Mouse (Mus musculus): ENCODE results near the gene Micu2.

The Micu2 gene

DNA sequence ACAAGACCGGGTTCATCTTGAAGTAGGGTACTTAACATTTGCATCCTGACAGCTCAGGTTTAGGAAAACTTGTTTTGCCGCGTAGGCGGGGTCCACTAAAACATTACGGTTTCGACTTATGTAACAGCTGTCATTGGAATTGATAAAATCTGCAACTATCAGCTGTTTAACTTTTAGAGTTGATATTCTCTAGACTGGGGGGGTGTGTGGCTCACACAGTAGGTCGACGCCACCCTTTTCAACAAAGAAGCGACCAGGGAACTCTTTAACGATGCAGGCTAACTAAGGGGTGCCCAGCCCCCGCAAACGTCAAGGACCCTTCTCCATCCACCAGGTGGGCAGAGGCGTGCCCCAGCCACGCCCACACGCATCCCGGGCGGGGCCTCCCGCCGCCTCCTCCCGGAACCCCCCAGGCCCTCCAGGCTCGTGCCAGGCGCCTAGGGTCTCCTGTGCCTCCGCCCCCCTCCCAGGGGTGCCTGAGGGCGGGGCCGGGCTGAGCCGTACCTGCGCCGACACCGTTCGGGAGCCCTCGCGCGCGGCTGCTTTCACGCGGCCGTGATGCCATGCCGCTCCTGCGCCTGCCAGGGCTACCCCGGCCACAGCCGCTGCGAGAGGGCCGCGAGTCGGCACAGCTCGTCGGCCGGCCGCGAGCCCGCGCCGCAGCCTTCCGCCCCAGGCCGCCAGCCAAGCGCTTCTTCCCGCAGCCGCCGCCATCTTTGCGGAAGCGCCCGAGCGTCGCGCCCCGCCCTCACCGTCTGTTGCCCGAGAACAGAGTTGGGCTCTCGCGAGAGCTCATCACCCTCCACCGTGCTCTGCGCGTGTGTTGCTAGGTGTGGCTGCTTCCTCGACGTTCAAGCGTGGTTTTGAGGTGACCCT, at the start of gene Micu2:
Gene Micu2, minus strand, starts transcription at position 737 of the 876 bp plus-strand sequence.
- DNase-seq (ENCODE audit: low read depth, low spot score): peak; percentile 95
- Histone ChIP-seq H3K27me3 (ENCODE audit: control insufficient read depth, insufficient read depth, low read length, poor library complexity, severe bottlenecking) (no peaks in the 10 kb centered on the region), H3K36me3 (ENCODE audit: control insufficient read depth, insufficient read depth, low read length, poor library complexity, severe bottlenecking) (0 out of 2 replicates have a peak, but pooled peaks cover 2% of the 10 kb centered on the region)

DNA sequence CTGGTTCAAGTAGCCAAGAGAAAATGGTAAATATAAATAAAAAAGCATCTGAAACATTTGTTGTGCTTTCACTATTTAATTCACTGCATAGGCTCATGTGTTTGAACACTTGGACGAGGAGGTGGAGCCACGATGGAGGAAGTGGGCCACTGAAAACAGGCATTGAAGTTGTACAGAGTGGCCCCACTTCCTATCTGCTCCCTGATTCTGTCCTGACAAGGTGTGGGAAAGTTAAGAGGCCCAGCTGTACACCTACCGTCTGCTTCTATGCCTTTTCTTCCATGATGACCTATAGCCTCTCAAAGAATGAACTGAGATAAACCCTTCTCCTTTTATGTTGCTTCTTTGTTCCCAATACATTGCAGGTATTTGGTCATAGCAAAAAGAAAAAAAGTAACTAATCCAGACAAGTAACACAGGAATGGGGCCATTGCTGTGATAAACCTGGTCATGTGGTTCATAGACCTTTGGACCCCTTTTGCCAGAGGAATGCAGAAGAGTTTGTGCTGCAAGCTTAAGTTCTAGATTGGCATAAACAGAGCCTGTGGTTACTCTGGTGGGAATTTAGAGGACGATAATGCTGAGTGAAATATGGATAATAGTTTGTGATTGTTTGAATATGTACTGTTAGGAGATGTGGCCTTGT, 47.7 kb upstream of the Micu2 start:
- no peak for DNase-seq (ENCODE audit: low read depth, low spot score)

DNA sequence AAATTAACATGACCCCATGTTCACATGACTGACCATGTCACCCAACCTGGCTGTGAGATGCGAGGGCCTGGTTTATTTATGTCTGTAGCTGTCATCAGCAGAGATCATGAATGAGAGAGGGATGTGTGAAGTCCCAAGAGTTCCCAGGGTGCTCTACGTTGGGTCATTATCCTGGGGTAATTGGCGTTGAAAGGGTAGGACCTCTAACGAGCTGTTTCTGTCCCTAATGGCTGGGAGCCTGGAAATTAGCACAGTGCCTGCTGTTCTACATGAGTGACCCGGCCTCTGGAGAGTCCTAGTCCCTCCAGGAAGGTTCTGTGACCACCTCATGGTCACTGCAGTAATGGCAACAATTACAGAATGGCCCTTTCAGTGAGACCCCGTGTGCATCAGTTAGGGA, 37.1 kb upstream of the Micu2 start:
- H3K27me3 ChIP-seq (ENCODE audit: control insufficient read depth, insufficient read depth, low read length, poor library complexity, severe bottlenecking): no peaks in the 10 kb centered on the region
- no peak for DNase-seq (ENCODE audit: low read depth, low spot score)
- H3K36me3 ChIP-seq (ENCODE audit: control insufficient read depth, insufficient read depth, low read length, poor library complexity, severe bottlenecking): no peaks in the 10 kb centered on the region

More for the DNA sequence above, 47.7 kb upstream of the Micu2 start:
- no peaks in the 10 kb centered on the region for H3K36me3 ChIP-seq (ENCODE audit: control insufficient read depth, insufficient read depth, low read length, poor library complexity, severe bottlenecking)
- no peaks in the 10 kb centered on the region for H3K27me3 ChIP-seq (ENCODE audit: control insufficient read depth, insufficient read depth, low read length, poor library complexity, severe bottlenecking)

DNA sequence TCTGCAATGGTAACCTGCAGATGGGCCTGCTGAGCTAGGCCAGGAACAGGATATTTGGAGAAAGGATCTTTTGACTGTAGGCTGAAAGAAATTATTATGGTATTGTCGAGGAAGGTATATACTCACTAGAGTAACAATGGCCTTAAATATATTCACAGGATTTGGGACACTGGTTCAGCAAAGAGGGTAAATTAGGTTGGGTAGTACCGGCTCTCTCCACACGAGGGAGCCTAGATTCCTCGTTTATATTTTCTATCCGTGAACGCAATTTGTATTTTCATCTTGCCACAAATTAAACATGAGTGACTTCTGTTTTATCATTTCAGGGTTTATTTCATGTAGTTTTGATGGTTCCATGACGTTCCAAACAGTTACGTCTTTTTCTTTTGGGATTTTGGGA, 35.5 kb upstream of the Micu2 start:
- DNase-seq (ENCODE audit: low read depth, low spot score): peak; percentile 42
- H3K36me3 ChIP-seq (ENCODE audit: control insufficient read depth, insufficient read depth, low read length, poor library complexity, severe bottlenecking): no peaks in the 10 kb centered on the region
- H3K27me3 ChIP-seq (ENCODE audit: control insufficient read depth, insufficient read depth, low read length, poor library complexity, severe bottlenecking): no peaks in the 10 kb centered on the region

DNA sequence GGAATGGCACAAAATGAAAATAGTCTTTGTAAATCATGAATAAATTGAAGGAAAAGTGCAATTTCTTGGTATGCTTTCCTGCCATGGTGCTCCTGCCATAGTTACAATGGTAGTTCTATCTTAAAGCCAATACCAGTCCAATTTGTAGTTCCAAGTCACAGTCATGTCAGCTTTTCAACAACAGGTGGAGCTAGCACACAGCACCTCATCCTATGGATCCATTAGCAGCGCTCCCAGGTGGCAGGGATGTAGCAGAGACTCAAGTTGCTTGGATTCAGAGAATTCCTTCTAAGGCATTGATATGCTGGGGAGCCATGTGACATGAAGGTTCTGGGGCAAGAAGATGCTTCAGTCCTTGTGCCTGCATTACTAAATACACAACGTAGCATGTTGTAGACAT, 19.8 kb upstream of the Micu2 start:
- no peak for DNase-seq (ENCODE audit: low read depth, low spot score)
- no peaks in the 10 kb centered on the region for H3K36me3 ChIP-seq (ENCODE audit: control insufficient read depth, insufficient read depth, low read length, poor library complexity, severe bottlenecking)
- no peaks in the 10 kb centered on the region for H3K27me3 ChIP-seq (ENCODE audit: control insufficient read depth, insufficient read depth, low read length, poor library complexity, severe bottlenecking)

DNA sequence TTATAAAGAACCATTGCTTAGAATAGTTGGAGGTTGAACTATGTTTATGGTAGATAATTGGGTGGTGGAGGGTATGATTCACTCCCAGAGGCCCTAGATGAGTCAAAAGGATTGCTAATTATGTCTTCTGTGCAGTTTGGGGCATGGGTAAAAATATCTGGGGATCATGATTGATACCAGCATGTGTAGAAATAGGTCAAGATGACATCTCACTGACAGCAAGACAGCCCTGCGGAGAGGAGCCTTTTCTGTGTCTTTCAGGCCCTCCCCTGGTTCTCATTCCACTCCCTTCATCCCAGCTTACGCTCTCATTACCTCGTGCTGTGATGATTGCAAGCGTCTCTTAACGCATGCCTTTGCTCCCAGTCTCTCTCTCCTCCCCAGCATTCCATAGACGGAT, 4.8 kb upstream of the Micu2 start:
- Histone ChIP-seq H3K36me3 (ENCODE audit: control insufficient read depth, insufficient read depth, low read length, poor library complexity, severe bottlenecking) (0 out of 2 replicates have a peak, but pooled peaks cover 2% of the 10 kb centered on the region), H3K27me3 (ENCODE audit: control insufficient read depth, insufficient read depth, low read length, poor library complexity, severe bottlenecking) (no peaks in the 10 kb centered on the region)
- DNase-seq (ENCODE audit: low read depth, low spot score): no peak

DNA sequence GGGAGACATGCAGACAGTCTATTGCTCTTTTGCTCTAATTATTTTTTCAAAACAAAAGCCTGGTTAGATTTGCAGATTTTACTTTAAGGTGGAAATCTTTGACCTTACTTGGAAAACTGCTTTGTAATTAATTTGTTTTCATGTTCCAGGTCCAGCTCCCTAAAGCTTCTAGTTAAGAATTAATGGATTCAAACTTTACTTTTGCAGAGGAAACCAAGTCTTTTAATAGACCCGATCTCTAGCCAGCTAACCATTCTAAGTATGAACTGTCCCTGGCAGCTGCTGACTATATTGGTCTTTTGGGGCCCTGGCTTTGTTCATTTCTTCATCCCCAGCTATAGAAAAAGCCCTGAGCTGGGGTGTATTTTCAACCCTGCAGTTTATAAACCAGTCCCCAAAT, 3.1 kb upstream of the Micu2 start:
- no peak for DNase-seq (ENCODE audit: low read depth, low spot score)

DNA sequence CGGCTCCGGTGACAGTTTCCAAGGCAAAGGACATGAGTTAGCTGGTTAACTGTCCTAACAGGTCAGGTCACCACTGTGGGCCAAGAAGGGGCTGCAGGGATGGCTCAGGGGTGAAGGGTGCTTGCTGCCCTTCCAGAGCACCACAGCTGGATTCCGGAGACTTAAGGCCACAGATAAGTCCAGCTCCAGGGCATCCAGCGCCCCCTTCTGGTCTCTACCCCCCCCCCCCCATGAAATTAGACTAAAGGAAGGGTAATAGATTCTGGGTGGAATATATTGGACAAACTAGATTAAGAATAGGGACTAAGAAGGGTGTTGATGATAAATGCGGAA, 306 bp upstream of the Micu2 start:
- Histone ChIP-seq H3K36me3 (ENCODE audit: control insufficient read depth, insufficient read depth, low read length, poor library complexity, severe bottlenecking) (0 out of 2 replicates have a peak, but pooled peaks cover 2% of the 10 kb centered on the region), H3K27me3 (ENCODE audit: control insufficient read depth, insufficient read depth, low read length, poor library complexity, severe bottlenecking) (no peaks in the 10 kb centered on the region)
- no peak for DNase-seq (ENCODE audit: low read depth, low spot score)

More for the DNA sequence above, 3.1 kb upstream of the Micu2 start:
- 0 out of 2 replicates have a peak, but pooled peaks cover 2% of the 10 kb centered on the region for H3K36me3 ChIP-seq (ENCODE audit: control insufficient read depth, insufficient read depth, low read length, poor library complexity, severe bottlenecking)
- no peaks in the 10 kb centered on the region for H3K27me3 ChIP-seq (ENCODE audit: control insufficient read depth, insufficient read depth, low read length, poor library complexity, severe bottlenecking)

DNA sequence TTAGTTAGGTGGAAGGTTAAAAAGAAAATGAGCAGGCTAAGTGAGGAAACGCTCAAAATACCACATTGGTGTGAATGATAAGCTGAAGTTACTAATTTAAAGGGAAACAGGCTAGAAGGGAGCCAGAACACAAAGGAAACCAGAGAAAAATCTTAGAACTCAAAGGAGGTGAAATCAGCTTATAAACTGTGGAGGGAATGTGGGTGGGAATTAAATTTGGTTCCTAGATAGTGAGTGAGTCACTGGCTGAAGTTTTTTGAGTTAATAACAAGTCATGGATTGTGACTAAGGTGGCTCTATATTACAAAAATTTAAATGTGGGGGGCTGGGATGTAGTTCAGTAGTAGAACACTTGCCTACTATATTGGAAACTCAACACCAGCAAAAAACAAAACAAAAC, 1.6 kb downstream of the Micu2 start:
- no peaks in the 10 kb centered on the region for H3K27me3 ChIP-seq (ENCODE audit: control insufficient read depth, insufficient read depth, low read length, poor library complexity, severe bottlenecking)
- no peak for DNase-seq (ENCODE audit: low read depth, low spot score)
- 0 out of 2 replicates have a peak, but pooled peaks cover 1% of the 10 kb centered on the region for H3K36me3 ChIP-seq (ENCODE audit: control insufficient read depth, insufficient read depth, low read length, poor library complexity, severe bottlenecking)

DNA sequence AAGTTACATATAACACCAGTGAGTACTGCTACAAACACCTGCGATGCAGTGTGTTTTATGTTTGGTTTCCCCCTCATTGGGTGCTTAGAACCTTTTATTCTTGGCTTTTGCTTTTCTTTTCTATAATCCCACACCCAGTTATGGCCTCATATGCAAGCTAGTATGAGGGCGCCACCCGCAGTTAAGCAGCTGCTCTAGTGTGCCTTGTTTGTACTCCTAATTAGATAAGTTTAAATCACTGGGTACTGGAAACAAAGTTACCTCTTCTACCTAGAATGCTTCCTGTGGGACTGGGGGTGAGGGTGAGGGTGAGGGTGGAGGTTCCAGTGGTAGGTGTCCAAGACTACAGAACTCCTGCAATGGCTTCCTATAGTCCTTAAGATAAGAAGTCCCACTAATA, 2.9 kb downstream of the Micu2 start:
- H3K27me3 ChIP-seq (ENCODE audit: control insufficient read depth, insufficient read depth, low read length, poor library complexity, severe bottlenecking): no peaks in the 10 kb centered on the region
- DNase-seq (ENCODE audit: low read depth, low spot score): peak; percentile 11
- 0 out of 2 replicates have a peak, but pooled peaks cover 1% of the 10 kb centered on the region for H3K36me3 ChIP-seq (ENCODE audit: control insufficient read depth, insufficient read depth, low read length, poor library complexity, severe bottlenecking)

DNA sequence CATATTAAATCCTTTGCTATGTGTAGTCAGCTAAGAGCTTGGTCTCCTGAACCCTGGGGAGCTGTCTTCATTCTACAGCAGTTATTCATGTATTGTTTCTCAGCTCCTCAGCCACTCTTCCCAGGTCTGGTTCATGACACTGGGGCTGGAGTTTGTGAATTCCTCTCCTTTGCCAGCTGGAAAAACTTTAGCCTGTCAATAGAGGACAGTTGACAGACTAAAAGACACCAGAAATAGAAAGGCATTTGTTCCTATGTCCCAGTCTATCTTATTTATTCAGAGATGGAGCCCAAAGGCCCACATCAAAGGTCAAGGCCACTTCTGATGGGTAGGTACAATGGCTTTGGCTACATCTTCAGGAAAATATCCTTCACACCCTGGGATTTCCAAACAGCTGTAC, 7.3 kb downstream of the Micu2 start:
- Histone ChIP-seq H3K27me3 (ENCODE audit: control insufficient read depth, insufficient read depth, low read length, poor library complexity, severe bottlenecking) (no peaks in the 10 kb centered on the region), H3K36me3 (ENCODE audit: control insufficient read depth, insufficient read depth, low read length, poor library complexity, severe bottlenecking) (0 out of 2 replicates have a peak, but pooled peaks cover 1% of the 10 kb centered on the region)
- DNase-seq (ENCODE audit: low read depth, low spot score): no peak

DNA sequence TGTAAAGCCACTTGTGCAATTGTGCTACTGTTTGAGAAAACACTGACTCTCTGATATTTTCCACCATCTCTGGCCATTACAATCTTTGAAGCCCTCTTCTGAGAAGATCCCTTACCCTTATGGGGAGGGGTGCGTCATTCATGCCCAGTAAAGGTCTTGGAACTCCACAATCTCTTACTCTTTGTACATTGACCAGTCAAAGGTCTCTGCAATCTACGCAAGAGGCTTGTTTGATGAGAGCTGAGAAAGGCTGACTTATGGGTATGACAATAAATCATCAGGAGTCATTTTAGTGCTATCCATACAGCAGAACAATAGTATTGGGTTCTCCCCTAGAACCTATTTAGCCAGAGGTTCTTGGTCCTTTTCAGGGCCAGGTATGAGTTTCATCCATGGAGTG, 9.9 kb downstream of the Micu2 start:
- no peak for DNase-seq (ENCODE audit: low read depth, low spot score)
- no peaks in the 10 kb centered on the region for H3K27me3 ChIP-seq (ENCODE audit: control insufficient read depth, insufficient read depth, low read length, poor library complexity, severe bottlenecking)
- 0 out of 2 replicates have a peak, but pooled peaks cover 1% of the 10 kb centered on the region for H3K36me3 ChIP-seq (ENCODE audit: control insufficient read depth, insufficient read depth, low read length, poor library complexity, severe bottlenecking)

DNA sequence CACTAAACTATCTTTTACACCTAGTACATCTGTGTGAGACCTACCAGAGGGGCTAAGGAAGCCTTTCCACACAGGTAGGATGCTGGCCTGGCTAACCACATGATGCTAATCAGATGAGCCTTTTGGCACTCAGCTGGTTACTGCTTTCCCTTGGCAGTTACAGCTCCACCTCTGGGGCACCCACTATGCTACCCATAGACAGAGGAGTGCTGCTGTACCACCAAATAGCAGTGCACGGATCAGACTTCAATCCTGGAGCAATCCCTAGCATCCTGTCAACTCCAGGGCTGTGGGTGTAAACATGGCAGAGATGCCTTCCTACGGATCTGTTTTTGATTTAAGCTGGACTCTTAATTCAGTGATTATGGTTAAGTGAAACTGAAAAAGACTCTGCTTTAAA, 13.3 kb downstream of the Micu2 start:
- no peak for DNase-seq (ENCODE audit: low read depth, low spot score)
- H3K36me3 ChIP-seq (ENCODE audit: control insufficient read depth, insufficient read depth, low read length, poor library complexity, severe bottlenecking): no peaks in the 10 kb centered on the region
- no peaks in the 10 kb centered on the region for H3K27me3 ChIP-seq (ENCODE audit: control insufficient read depth, insufficient read depth, low read length, poor library complexity, severe bottlenecking)

DNA sequence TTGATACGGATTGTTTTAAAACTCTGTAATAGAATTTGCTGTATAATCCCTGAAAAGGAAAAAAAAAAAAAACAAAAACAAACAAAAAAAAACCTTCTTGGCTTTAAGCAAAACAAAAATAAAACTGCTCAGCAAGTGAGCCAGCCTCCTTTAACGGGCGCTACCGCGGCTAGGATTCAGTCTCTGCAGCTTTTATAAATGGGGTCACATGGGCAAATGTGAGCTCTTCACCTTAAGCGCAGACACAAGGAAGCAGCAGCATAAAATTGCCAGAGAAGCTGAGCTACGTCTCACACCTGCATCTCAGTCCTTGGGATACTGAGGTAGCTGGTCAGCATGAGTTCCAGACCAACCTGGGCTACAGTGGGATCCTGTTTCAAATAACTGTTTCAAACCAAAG, 16.6 kb downstream of the Micu2 start:
- Histone ChIP-seq H3K36me3 (ENCODE audit: control insufficient read depth, insufficient read depth, low read length, poor library complexity, severe bottlenecking) (no peaks in the 10 kb centered on the region), H3K27me3 (ENCODE audit: control insufficient read depth, insufficient read depth, low read length, poor library complexity, severe bottlenecking) (no peaks in the 10 kb centered on the region)
- no peak for DNase-seq (ENCODE audit: low read depth, low spot score)

DNA sequence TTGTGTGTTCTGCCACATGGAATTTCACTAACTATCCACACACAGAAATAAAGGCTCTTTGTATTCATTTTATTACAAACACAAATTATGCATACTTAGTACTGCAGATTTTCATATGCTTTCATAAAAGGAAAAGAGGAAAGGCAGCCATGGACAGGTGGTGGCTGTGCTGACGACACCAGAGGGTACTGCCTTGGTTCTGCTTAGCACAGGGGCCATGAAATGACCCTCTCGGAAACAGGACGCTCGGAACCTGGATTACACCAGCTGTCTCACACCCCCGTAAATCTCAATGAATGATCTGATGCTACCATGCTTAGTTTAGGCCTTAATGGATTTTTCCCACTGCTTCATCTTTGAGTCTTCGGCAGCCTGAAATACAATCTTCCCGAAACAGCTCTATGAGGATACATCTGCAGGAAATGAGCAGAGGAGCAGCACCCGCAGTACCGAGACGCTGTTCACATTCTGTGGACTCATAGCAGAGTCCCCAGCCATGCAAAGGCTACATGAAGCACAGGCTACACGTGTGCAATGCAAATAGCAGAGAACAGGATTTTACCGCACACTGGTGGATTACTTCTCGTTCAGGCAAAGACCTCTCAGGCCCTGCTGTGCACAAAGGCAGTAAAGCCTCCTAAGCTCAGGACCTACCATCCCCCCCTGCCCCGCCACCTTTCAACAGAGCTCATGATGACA, 17.2 kb downstream of the Micu2 start:
- no peaks in the 10 kb centered on the region for H3K36me3 ChIP-seq (ENCODE audit: control insufficient read depth, insufficient read depth, low read length, poor library complexity, severe bottlenecking)
- no peaks in the 10 kb centered on the region for H3K27me3 ChIP-seq (ENCODE audit: control insufficient read depth, insufficient read depth, low read length, poor library complexity, severe bottlenecking)
- no peak for DNase-seq (ENCODE audit: low read depth, low spot score)
